Mouse (Mus musculus): Measurements from ENCODE around the gene Galnt2.

The Galnt2 gene

DNA sequence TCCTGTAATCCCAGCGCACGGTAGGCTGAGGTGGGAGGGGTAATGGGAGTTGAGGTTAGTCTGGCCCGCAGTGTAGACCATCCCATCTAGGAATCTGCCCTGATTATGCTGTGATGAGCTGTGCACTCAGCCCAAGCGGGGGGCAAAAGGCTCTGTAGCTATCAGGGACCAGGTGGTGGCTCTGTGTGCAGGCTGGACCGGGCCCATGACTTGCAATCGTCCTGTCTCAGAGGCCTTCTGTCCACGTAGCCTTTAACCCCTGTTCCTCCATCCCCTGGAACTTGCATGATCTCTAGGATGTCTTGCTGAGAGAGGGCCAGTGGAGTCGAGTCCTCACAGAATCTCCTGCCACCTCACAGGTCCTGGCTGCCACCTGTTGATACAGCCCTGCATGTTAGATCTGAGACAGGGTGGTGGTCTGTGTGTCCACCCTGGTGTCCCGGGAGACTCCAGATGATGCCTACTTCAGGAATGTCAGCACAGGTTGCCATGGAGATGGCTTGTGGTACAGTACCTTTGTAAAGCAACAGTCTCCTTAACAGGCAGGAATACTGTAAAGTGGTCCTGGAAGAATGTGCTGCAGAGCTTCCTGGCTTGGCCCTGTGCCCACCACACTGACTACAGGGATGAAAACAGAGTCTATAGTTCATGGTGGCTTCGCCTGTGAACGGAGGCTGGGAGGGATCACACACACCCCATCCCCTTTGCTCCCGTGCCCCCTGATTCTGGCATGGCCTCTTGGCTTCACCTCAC is 51.9 kb downstream of the Galnt2 start:
- in situ Hi-C loops (cut with MboI; ENCODE audit: low pct_unique_long_range_greater_than_20kb in 1 of 2, low sequenced_read_pairs in 2 of 2, unreplicated experiment in 1 of 2), result no loop called here

- in situ Hi-C loops (cut with MboI; ENCODE audit: low pct_unique_long_range_greater_than_20kb in 1 of 2, low sequenced_read_pairs in 2 of 2, unreplicated experiment in 1 of 2), result no loop called here
Observed at GRCm38 (mm10) chr8:124283644-124284332, 52.6 kb downstream of the Galnt2 start.

DNA sequence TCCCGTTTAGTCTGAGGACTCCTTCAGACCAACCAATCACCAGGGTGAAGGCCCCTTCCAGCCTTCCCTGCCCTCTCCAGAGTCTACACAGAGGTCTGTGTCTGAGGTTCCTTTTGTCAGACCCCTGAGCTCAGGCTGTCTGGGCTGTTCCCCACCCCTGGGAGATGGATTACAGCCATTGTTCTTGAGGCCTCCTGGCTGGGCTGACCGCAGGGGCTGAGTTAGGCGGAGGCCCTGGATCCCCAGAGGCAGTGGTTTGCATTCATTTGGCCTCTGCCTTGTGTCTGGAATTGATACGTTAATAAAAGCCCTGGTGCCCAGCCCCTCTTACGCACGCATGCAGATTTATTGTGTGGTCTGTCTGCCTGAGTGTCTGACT is 53.1 kb downstream of the Galnt2 start:
- in situ Hi-C loops (cut with MboI; ENCODE audit: low pct_unique_long_range_greater_than_20kb in 1 of 2, low sequenced_read_pairs in 2 of 2, unreplicated experiment in 1 of 2), result no loop called here

DNA sequence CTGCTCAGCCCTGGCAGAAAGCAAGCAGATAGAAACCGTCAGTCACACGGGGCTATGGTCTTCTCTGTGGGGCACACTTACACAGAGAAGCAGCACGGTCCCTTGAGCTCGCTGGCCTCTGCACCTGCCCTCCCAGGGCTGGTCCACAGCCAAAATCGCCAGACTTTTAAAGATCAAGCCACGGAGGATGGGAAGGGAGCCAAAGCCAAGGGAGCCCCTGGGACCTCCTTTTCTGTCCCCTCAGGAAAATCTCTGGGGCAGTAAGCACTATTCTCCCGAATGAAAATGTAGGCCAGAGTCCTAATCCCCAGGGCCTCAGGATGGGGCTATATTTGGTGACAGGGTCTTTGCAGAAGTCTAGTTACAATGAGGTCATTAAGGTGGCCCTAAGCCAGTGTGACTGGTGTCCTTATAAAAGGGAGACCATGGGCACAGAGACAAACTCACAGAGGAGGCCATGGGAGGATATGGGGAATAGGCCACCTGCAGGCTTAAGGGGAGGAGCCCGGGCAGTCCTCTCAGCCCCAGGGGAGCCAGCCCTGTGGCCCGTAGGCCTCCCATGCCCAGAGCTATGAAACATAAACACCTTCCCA is 53.9 kb downstream of the Galnt2 start:
- in situ Hi-C loops (cut with MboI; ENCODE audit: low pct_unique_long_range_greater_than_20kb in 1 of 2, low sequenced_read_pairs in 2 of 2, unreplicated experiment in 1 of 2), result no loop called here

DNA sequence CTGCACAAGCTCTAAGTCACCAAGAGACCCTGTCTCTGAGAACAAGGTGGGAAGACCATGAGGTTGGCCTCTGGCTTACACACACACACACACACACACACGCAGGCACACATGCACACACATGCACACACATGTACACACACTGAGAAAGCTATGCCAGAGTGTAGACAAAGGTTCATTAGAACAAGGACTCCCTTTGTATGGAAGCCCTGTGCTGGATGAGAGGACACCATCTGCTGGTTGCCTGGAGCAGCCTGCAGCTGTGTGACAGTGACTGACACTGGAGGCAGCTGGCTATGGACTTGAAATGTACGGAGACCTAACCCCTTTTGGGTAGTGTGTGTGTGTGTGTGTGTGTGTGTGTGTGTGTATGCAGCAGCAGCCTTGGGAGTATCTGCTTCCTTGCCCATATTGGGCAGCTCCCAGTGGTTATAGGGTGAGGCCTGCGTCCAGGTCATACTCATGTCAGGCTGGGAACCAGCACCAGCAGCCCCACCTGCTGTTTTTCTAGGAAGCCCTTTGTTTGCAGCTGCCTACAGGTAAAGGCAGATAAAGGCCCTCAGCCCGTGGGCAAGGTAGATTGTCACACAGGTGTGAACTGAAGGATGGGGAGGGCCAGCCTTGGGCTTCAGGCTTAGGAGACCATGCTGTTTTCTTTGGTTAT is 55.4 kb downstream of the Galnt2 start:
- in situ Hi-C loops (cut with MboI; ENCODE audit: low pct_unique_long_range_greater_than_20kb in 1 of 2, low sequenced_read_pairs in 2 of 2, unreplicated experiment in 1 of 2), result no loop called here

DNA sequence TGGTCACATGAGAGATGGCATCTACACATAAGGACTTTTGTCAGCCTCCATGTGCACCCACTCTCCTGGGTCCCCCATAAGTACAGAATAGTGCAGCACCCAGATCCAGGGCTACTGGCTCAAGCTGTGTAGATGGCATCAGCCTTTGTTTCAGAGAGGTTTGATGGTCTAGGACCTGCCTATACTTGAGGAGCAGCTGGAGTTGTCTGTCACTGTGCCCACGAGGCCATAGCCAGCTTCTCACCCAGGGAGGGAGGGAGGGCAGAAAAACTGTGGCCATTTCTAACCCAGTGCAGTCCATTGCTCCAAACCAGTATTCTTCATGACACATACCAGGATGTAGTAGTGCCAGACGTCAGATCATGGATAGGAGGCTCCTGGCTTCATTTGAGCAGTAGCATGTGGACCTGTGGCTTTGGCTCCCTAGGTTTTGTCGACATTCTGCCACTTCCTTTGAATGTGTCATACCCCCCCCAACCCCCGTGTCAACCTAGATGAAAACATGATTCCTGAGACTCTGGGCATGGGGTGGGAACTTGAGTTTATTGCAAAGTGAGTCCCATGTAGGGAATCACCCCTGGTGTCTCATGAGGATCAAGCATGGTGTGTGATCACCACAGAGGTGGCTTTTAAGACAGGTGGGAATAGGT is 57.1 kb downstream of the Galnt2 start:
- in situ Hi-C loops (cut with MboI; ENCODE audit: low pct_unique_long_range_greater_than_20kb in 1 of 2, low sequenced_read_pairs in 2 of 2, unreplicated experiment in 1 of 2), result no loop called here

DNA sequence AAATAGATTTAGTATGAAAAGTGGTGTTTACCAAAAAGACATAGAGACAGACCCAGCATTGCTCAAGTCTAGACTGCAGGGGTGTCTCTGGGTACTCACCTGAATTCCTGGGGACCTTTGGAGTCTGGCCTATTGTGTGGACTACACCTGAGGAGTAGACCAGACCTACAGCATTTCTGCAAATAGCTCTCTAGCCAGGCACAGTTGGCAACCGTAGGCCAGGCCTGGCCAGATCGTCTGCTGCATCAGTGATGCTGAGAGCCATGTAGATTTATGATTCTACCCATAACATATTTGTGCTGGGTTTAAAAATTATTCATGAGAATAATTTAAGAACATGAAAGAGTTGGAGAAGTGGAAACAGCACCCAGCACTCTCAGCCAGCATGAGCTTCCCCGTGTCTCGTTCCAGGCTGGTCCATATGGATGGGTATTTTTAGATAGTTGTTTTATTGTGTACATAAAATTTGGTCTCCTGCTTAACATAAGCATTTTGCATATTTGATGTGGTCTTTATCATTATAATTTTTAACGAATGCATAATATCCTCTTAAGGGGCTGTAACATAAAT is 58.4 kb downstream of the Galnt2 start:
- in situ Hi-C loops (cut with MboI; ENCODE audit: low pct_unique_long_range_greater_than_20kb in 1 of 2, low sequenced_read_pairs in 2 of 2, unreplicated experiment in 1 of 2), result no loop called here

GRCm38 (mm10) chr8:124290911-124291691 is 59.9 kb downstream of the Galnt2 start:
- in situ Hi-C loops (cut with MboI; ENCODE audit: low pct_unique_long_range_greater_than_20kb in 1 of 2, low sequenced_read_pairs in 2 of 2, unreplicated experiment in 1 of 2), result no loop called here

- in situ Hi-C loops (cut with MboI; ENCODE audit: low pct_unique_long_range_greater_than_20kb in 1 of 2, low sequenced_read_pairs in 2 of 2, unreplicated experiment in 1 of 2), result no loop called here
Observed at GRCm38 (mm10) chr8:124291693-124292092, 60.5 kb downstream of the Galnt2 start.

GRCm38 (mm10) chr8:124292965-124293364 is 61.8 kb downstream of the Galnt2 start:
- in situ Hi-C loops (cut with MboI; ENCODE audit: low pct_unique_long_range_greater_than_20kb in 1 of 2, low sequenced_read_pairs in 2 of 2, unreplicated experiment in 1 of 2), result no loop called here

DNA sequence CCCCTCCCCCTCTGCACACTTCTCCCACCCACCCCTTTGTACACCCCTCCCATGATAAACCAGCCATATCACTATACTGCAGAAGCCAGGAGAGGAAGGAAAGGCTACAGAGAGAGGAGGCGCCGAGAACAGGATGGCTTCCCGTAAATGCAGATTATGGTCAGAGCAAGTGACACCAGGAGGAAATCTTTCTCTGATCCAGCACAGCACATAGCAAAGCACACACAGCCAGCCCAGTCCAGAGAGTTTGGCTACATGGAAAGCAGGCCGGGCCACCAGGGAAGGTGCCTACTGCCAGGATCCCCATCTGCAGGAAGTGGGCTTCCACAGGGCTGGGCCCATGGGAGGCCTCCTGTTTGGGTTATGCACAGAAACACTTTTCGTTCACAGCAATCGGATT is 63.2 kb downstream of the Galnt2 start:
- in situ Hi-C loops (cut with MboI; ENCODE audit: low pct_unique_long_range_greater_than_20kb in 1 of 2, low sequenced_read_pairs in 2 of 2, unreplicated experiment in 1 of 2), result no loop called here

DNA sequence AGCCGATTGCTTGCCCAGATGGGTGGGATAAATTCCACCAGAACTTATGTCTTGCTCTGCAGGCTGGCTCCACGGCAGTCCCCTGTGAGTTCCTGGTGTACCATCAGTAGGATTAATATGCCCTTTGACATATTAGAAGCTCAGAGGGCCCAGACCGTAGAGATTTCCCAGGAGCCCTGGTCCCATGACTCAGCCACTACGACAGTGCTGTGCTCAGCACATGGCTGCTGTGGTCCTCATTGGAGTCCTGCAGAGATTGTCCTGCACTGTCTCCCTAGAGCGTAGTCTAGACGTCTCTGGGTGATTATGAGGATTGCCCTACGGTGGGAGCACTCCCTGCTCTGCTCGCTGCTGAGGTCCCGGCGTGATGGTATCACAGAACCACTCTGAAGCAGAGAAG is 63.7 kb downstream of the Galnt2 start:
- in situ Hi-C loops (cut with MboI; ENCODE audit: low pct_unique_long_range_greater_than_20kb in 1 of 2, low sequenced_read_pairs in 2 of 2, unreplicated experiment in 1 of 2), result no loop called here

DNA sequence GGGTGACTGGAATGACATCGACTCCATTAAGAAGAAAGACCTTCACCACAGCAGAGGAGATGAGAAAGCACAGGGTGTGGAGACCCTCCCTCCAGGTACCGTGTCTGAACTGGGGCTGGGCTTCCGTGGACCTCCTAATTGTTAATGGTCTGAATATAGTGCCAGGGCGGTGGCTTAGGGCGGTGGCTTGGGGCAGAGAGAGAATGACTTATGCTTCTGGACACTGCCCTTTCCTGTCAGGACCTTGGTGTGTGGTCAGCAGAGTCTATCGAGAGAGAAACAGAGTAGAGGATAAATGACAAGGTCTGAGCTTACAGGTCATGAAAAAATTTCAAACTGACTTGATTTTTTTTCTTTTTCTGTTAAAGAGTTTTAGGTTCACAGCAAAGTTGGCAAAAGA is 64.2 kb downstream of the Galnt2 start:
- in situ Hi-C loops (cut with MboI; ENCODE audit: low pct_unique_long_range_greater_than_20kb in 1 of 2, low sequenced_read_pairs in 2 of 2, unreplicated experiment in 1 of 2), result no loop called here

GRCm38 (mm10) chr8:124301512-124301911 is 70.3 kb downstream of the Galnt2 start:
- in situ Hi-C loops (cut with MboI; ENCODE audit: low pct_unique_long_range_greater_than_20kb in 1 of 2, low sequenced_read_pairs in 2 of 2, unreplicated experiment in 1 of 2), result no loop called here

- in situ Hi-C loops (cut with MboI; ENCODE audit: low pct_unique_long_range_greater_than_20kb in 1 of 2, low sequenced_read_pairs in 2 of 2, unreplicated experiment in 1 of 2), result no loop called here
Observed at GRCm38 (mm10) chr8:124301935-124302555, 70.9 kb downstream of the Galnt2 start.

GRCm38 (mm10) chr8:124303211-124303902 is 72.2 kb downstream of the Galnt2 start:
- in situ Hi-C loops (cut with MboI; ENCODE audit: low pct_unique_long_range_greater_than_20kb in 1 of 2, low sequenced_read_pairs in 2 of 2, unreplicated experiment in 1 of 2), result no loop called here

DNA sequence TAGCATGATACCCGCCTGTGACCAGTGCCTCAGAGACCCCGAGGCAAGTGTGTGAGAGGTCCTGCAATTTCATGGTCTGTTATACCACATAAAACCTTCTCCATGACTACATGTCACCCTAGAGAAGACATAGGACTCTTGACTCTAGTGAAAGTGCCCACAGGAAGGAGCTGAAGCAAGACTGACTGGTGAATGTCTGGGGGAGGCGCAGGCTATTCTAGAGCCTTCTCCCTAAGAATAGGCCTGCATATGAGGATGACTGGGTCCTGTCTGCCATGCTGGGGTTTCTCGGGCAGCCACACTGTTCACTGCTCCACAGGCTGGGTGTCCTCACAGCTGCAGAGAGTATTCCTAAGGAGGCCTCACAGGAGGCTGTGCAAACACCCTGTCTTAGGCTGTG is 73.0 kb downstream of the Galnt2 start:
- in situ Hi-C loops (cut with MboI; ENCODE audit: low pct_unique_long_range_greater_than_20kb in 1 of 2, low sequenced_read_pairs in 2 of 2, unreplicated experiment in 1 of 2), result no loop called here

All from mouse embryonic stem cell (cell line).